Mouse (Mus musculus) liver, adult 10 weeks (tissue): Measurements from ENCODE around the gene Fbxl5. TPM values are rescaled to one million over a fixed set of nuclear protein-coding genes. Genes with fewer than 3 reads are reported as not detected.

ENCODE experiments used
- polyA plus RNA-seq: library from polyadenylated mRNA; stranded (reverse); fragments of 350-450 nt; fragmentation: Illumina TruSeq; extraction: RNeasy Lipid Tissue Mini Kit (QIAGEN cat#74804); gene quantifications from one replicate; pipeline ENCODE4 v1.2.3, GENCODE M21; 2014; ENCODE audit warnings: low read depth, low replicate concordance

Fbxl5 gene
- polyA plus RNA-seq = 56.6 TPM

GRCm38 (mm10) chr5:43821538-43821937 lies at the start of gene Fbxl5:
Fbxl5 (minus strand) TSS chr5:43821638.

GRCm38 (mm10) chr5:43868253-43868652 lies 46.8 kb upstream of the Fbxl5 start, which contains the start of gene Cd38:
Cd38 (plus strand) TSS chr5:43868553.

GRCm38 (mm10) chr5:43818695-43819094 lies 2.7 kb downstream of the Fbxl5 start, which contains the start of gene Bst1:
Bst1 (plus strand) TSS chr5:43818885.

Other genes with a start within 250 kb of the Fbxl5 start
- gene Cc2d2a, start 159.3 kb downstream of the Fbxl5 start, polyA plus RNA-seq = 2.5 TPM
- gene Bst1, start 2.8 kb downstream of the Fbxl5 start, polyA plus RNA-seq = 1.5 TPM
- 18.5 TPM for gene Cd38, start 46.9 kb upstream of the Fbxl5 start, polyA plus RNA-seq
- not detected for gene Gm7879, start 91.5 kb upstream of the Fbxl5 start, polyA plus RNA-seq
- gene Fgfbp1, start 160.1 kb upstream of the Fbxl5 start, polyA plus RNA-seq = not detected